Mouse (Mus musculus) MEL (cell line): ENCODE measurements around the gene Rras2. TPM values are rescaled to one million over a fixed set of nuclear protein-coding genes. Genes with fewer than 3 reads are reported as not detected.

Source experiments
- DNase-seq: peaks from one replicate; pipeline ENCODE4 v3.0.0; 2011; ENCODE audit warnings: low read depth, low spot score
- H3K27ac ChIP-seq: 2 replicates; pipeline ENCODE4 v1.5.1; 2012; ENCODE audit warnings: low read depth, mild to moderate bottlenecking, control low read depth, low read length, moderate library complexity; ENCODE audit not compliant: control insufficient read depth
- H3K27me3 ChIP-seq, 2 experiments: fragments of 150-350 bp in 1 of 2; sonication (generic) in 1 of 2; 2 replicates each; pipeline ENCODE4 v1.6.1; 2012; ENCODE audit warnings: low read length in 2 of 2, mild to moderate bottlenecking in 2 of 2, improper control_type of control experiment in 1 of 2, moderate library complexity in 1 of 2; ENCODE audit not compliant: insufficient read depth in 2 of 2, control insufficient read depth in 1 of 2
- H3K36me3 ChIP-seq, 2 experiments: 2 replicates each; pipeline ENCODE4 v1.6.1; 2012 to 2014; ENCODE audit warnings: low read length in 2 of 2, improper control_type of control experiment in 1 of 2, inconsistent platforms in 1 of 2, mild to moderate bottlenecking in 1 of 2; ENCODE audit not compliant: insufficient read depth in 2 of 2, control insufficient read depth in 1 of 2
- H3K4me1 ChIP-seq, 2 experiments: fragments of 150-350 bp in 1 of 2; sonication (generic) in 1 of 2; 2 replicates each; pipeline ENCODE4 v1.6.1; 2012; ENCODE audit warnings: low read length in 2 of 2, improper control_type of control experiment in 1 of 2, mild to moderate bottlenecking in 1 of 2; ENCODE audit not compliant: insufficient read depth in 2 of 2, control insufficient read depth in 1 of 2
- H3K4me3 ChIP-seq, 2 experiments: fragments of 150-350 bp in 1 of 2; sonication (generic) in 1 of 2; 2 replicates each; pipeline ENCODE4 v1.5.1; 2012; ENCODE audit warnings: low read depth in 2 of 2, low read length in 2 of 2, mild to moderate bottlenecking in 2 of 2, moderate library complexity in 2 of 2, control low read depth in 1 of 2, improper control_type of control experiment in 1 of 2; ENCODE audit not compliant: control insufficient read depth in 1 of 2, insufficient read depth in 1 of 2
- H3K79me2 ChIP-seq: 2 replicates; pipeline ENCODE4 v1.6.1; 2012; ENCODE audit warnings: mild to moderate bottlenecking, low read length, moderate library complexity; ENCODE audit not compliant: control insufficient read depth, poor library complexity, insufficient read depth
- H3K9ac ChIP-seq: 2 replicates; pipeline ENCODE4 v1.6.1; 2012; ENCODE audit warnings: low read depth, mild to moderate bottlenecking, control low read depth, low read length, moderate library complexity; ENCODE audit not compliant: control insufficient read depth, poor library complexity, severe bottlenecking
- H3K9me3 ChIP-seq: fragments of 150-350 bp; sonication (generic); replicated peaks from 2 replicates; pipeline ENCODE4 v1.6.1; 2012; ENCODE audit warnings: mild to moderate bottlenecking, low read length, improper control_type of control experiment, moderate library complexity; ENCODE audit not compliant: insufficient read depth
- CHD1 ChIP-seq: IDR thresholded peaks from 2 replicates; pipeline ENCODE4 v1.6.1; 2012; ENCODE audit warnings: low read depth, mild to moderate bottlenecking, inconsistent platforms, low read length, improper control_type of control experiment
- CTCF ChIP-seq, 3 experiments: IDR thresholded peaks in 2 of 3; conservative IDR thresholded peaks in 1 of 3; 2 replicates each; pipeline ENCODE4 v1.5.1; 2011 to 2012; ENCODE audit warnings: low read length in 3 of 3, low read depth in 2 of 3, mild to moderate bottlenecking in 2 of 3, improper control_type of control experiment in 1 of 3, inconsistent platforms in 1 of 3, mixed read lengths in 1 of 3, moderate library complexity in 1 of 3; ENCODE audit not compliant: control insufficient read depth in 1 of 3, insufficient read depth in 1 of 3, poor library complexity in 1 of 3, severe bottlenecking in 1 of 3
- ELF1 ChIP-seq: IDR thresholded peaks from 2 replicates; pipeline ENCODE4 v1.6.1; 2014; ENCODE audit warnings: low read depth, mild to moderate bottlenecking, inconsistent platforms, low read length, improper control_type of control experiment, moderate library complexity
- GABPA ChIP-seq: IDR thresholded peaks from 2 replicates; pipeline ENCODE4 v1.6.1; 2012; ENCODE audit warnings: low read depth, mild to moderate bottlenecking, inconsistent platforms, low read length, improper control_type of control experiment, moderate library complexity
- GATA1 ChIP-seq: IDR thresholded peaks from 2 replicates; pipeline ENCODE4 v1.6.1; 2011; ENCODE audit warnings: low read depth, low read length, improper control_type of control experiment
- HCFC1 ChIP-seq: IDR thresholded peaks from 2 replicates; pipeline ENCODE4 v1.6.1; 2012; ENCODE audit warnings: low read depth, mild to moderate bottlenecking, inconsistent platforms, low read length, improper control_type of control experiment, moderate library complexity
- JUND ChIP-seq: IDR thresholded peaks from 2 replicates; pipeline ENCODE4 v1.6.1; 2011; ENCODE audit warnings: low read depth, mild to moderate bottlenecking, improper control_type of control experiment, low read length
- KAT2A ChIP-seq: conservative IDR thresholded peaks from 2 replicates; pipeline ENCODE4 v1.6.1; 2012; ENCODE audit warnings: low read depth, low read length, improper control_type of control experiment, inconsistent platforms
- MAZ ChIP-seq: IDR thresholded peaks from 2 replicates; pipeline ENCODE4 v1.6.1; 2012; ENCODE audit warnings: low read depth, mild to moderate bottlenecking, inconsistent platforms, low read length, improper control_type of control experiment
- MEF2A ChIP-seq: IDR thresholded peaks from 2 replicates; pipeline ENCODE4 v1.6.1; 2014; ENCODE audit warnings: low read depth, mild to moderate bottlenecking, inconsistent platforms, low read length, improper control_type of control experiment; ENCODE audit not compliant: poor library complexity, insufficient replicate concordance, severe bottlenecking; ENCODE audit errors: extremely low read depth
- MYC ChIP-seq: IDR thresholded peaks from 2 replicates; pipeline ENCODE4 v1.6.1; 2011; ENCODE audit warnings: low read depth, mild to moderate bottlenecking, low read length, improper control_type of control experiment, moderate library complexity
- NRF1 ChIP-seq: IDR thresholded peaks from 2 replicates; pipeline ENCODE4 v1.6.1; 2014; ENCODE audit warnings: low read depth, mild to moderate bottlenecking, inconsistent platforms, low read length, improper control_type of control experiment, moderate library complexity; ENCODE audit not compliant: poor library complexity, insufficient read depth, severe bottlenecking
- POLR2A ChIP-seq, 2 experiments: IDR thresholded peaks; 2 replicates each; pipeline ENCODE4 v1.6.1; 2011 to 2012; ENCODE audit warnings: low read length in 2 of 2, mild to moderate bottlenecking in 2 of 2, control low read depth in 1 of 2, improper control_type of control experiment in 1 of 2, low read depth in 1 of 2, moderate library complexity in 1 of 2; ENCODE audit not compliant: control insufficient read depth in 1 of 2, insufficient read depth in 1 of 2, poor library complexity in 1 of 2
- POLR2AphosphoS5 ChIP-seq: IDR thresholded peaks from 2 replicates; pipeline ENCODE4 v1.6.1; 2012; ENCODE audit warnings: low read depth, borderline replicate concordance, mild to moderate bottlenecking, inconsistent platforms, low read length, moderate library complexity, mixed read lengths
- SIN3A ChIP-seq: IDR thresholded peaks from 2 replicates; pipeline ENCODE4 v1.6.1; 2012; ENCODE audit warnings: low read length, improper control_type of control experiment, inconsistent platforms
- SMC3 ChIP-seq: IDR thresholded peaks from 2 replicates; pipeline ENCODE4 v1.6.1; 2011; ENCODE audit warnings: low read depth, low read length, improper control_type of control experiment
- TAL1 ChIP-seq: IDR thresholded peaks from 2 replicates; pipeline ENCODE4 v1.6.1; 2012; ENCODE audit warnings: mild to moderate bottlenecking, inconsistent platforms, low read length, moderate library complexity, mixed read lengths
- TBP ChIP-seq: IDR thresholded peaks from 2 replicates; pipeline ENCODE4 v1.8.0; 2011; ENCODE audit warnings: low read depth, low read length, improper control_type of control experiment
- TCF12 ChIP-seq: IDR thresholded peaks from 2 replicates; pipeline ENCODE4 v1.6.1; 2014; ENCODE audit warnings: low read depth, mild to moderate bottlenecking, inconsistent platforms, low read length, improper control_type of control experiment, moderate library complexity
- UBTF ChIP-seq: IDR thresholded peaks from 2 replicates; pipeline ENCODE4 v1.6.1; 2012; ENCODE audit warnings: low read depth, mild to moderate bottlenecking, inconsistent platforms, low read length, improper control_type of control experiment, moderate library complexity, borderline replicate concordance; ENCODE audit not compliant: insufficient read depth
- ZKSCAN1 ChIP-seq: IDR thresholded peaks from 2 replicates; pipeline ENCODE4 v1.6.1; 2012; ENCODE audit warnings: low read depth, mild to moderate bottlenecking, inconsistent platforms, low read length, improper control_type of control experiment, moderate library complexity
- ZNF384 ChIP-seq: IDR thresholded peaks from 2 replicates; pipeline ENCODE4 v1.6.1; 2012; ENCODE audit warnings: low read depth, mild to moderate bottlenecking, inconsistent platforms, low read length, improper control_type of control experiment
- polyA plus RNA-seq, 2 experiments: library from polyadenylated mRNA; stranded (reverse) in 1 of 2; unstranded in 1 of 2; fragments of >175 nt in 1 of 2; fragments of >200 nt in 1 of 2; gene quantifications; 2 replicates each; pipeline versions ENCODE4 v1.2.1 to v1.2.4; 2012; ENCODE audit warnings: low replicate concordance in 2 of 2, low read depth in 1 of 2; ENCODE audit not compliant: insufficient read length in 2 of 2, insufficient read depth in 1 of 2, missing spikeins in 1 of 2
- total RNA-seq: library from RNA; depleted of rRNA; stranded (reverse); fragments of 300-350 nt; gene quantifications from 2 replicates; pipeline ENCODE4 v1.2.3, GENCODE M21; 2012

Rras2 gene
- total and polyA plus RNA-seq, 3 experiments = not detected

DNA sequence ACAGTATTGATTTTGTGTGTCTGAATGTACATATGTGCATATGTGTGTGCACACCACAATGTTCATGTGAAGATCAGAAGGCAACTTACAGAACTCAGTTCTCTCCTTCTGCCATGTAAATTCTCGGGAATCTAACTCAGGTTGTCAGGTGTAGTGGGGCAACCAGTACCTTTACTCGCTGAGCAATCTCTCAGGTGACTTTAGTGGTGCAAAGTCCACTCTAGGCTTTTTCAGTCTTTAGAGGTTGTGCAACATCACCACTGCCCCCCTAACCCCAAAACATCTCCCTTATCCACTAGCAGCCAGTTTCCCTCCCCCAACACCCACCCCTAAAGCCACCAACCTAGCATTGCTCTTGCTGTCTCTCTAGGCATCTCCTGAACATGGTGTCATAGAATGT lies 43.0 kb downstream of the Rras2 start:
- Histone ChIP-seq H3K36me3 (no peaks in the 10 kb centered on the region), H3K79me2 (no peaks in the 10 kb centered on the region), H3K27me3 (no peaks in the 10 kb centered on the region), H3K4me3 (no peak overlapping the region), H3K27ac (no peak overlapping the region), H3K9ac (no peak overlapping the region), H3K4me1 (no peaks in the 10 kb centered on the region), H3K9me3 (no peaks in the 10 kb centered on the region)
- TF ChIP-seq GATA1 = no peak
- TF ChIP-seq TAL1 = no peak
- TF ChIP-seq TCF12 = no peak
- TF ChIP-seq ZNF384 = no peak
- no peak for TF ChIP-seq MYC
- no peak for TF ChIP-seq CHD1
- TF ChIP-seq TBP = no peak
- DNase-seq = no peak

DNA sequence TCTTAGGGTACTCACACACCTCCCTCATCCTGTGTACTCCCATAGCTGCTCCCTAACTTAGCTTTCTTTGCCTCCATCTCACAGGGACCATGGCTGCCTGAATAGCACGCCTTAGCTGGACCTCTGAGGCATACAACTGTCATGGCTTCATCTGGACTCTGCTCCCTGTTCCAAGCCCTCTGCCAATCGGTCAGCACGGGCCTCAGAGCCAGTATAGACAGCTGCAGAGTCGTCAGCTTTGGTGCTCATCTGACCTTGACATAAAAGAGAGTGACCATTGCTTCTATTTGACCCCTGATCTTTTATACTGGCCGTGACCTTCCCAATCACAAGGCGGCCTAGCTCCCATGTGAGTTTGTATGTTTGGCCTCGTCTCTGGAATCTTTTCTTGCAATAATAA lies 43.4 kb downstream of the Rras2 start:
- Histone ChIP-seq H3K27ac (no peak overlapping the region), H3K27me3 (no peaks in the 10 kb centered on the region), H3K36me3 (no peaks in the 10 kb centered on the region), H3K79me2 (no peaks in the 10 kb centered on the region), H3K9me3 (no peaks in the 10 kb centered on the region), H3K9ac (no peak overlapping the region), H3K4me3 (no peak overlapping the region), H3K4me1 (no peaks in the 10 kb centered on the region)
- no peak for DNase-seq
- TF ChIP-seq HCFC1 (no peak), CTCF (IDR thresholded peaks at IDR 0.05 in 2 of 3, conservative IDR thresholded peaks at IDR 0.05 in 1 of 3; ENCODE audit: control insufficient read depth in 1 of 3, insufficient read depth in 1 of 3, low read depth in 2 of 3, low read length in 3 of 3, poor library complexity in 1 of 3, severe bottlenecking in 1 of 3) (no peak), MEF2A (no peak), TBP (no peak), SIN3A (no peak), ELF1 (no peak), ZNF384 (no peak), UBTF (no peak), JUND (no peak), POLR2AphosphoS5 (no peak), SMC3 (no peak), MAZ (no peak), NRF1 (no peak), ZKSCAN1 (no peak), KAT2A (no peak), GABPA (no peak), TAL1 (no peak), GATA1 (no peak), POLR2A (IDR thresholded peaks at IDR 0.05; ENCODE audit: control insufficient read depth in 1 of 2, insufficient read depth in 1 of 2, low read depth in 1 of 2, low read length in 2 of 2, poor library complexity in 1 of 2) (no peak)
